Mouse (Mus musculus) splenic B cell, adult 2 months (primary cell): ENCODE results near the gene Klra17.
"Not testable (repeated sequence)": the region's sequence is repeated elsewhere in the genome, so short reads cannot be mapped to it uniquely, and the experiment has no call there.

Experiments
- DNase-seq: peaks from one replicate; pipeline ENCODE4 v3.0.0-alpha.2; 2011; ENCODE audit warnings: low read depth, low spot score
- H3K27me3 ChIP-seq: 2 replicates; pipeline ENCODE4 v1.6.1; 2012; ENCODE audit warnings: mild to moderate bottlenecking, low read length, moderate library complexity, mixed read lengths; ENCODE audit not compliant: control insufficient read depth, poor library complexity, insufficient read depth, severe bottlenecking
- H3K36me3 ChIP-seq: 2 replicates; pipeline ENCODE4 v1.6.1; 2012; ENCODE audit warnings: mild to moderate bottlenecking, low read length, moderate library complexity, mixed read lengths; ENCODE audit not compliant: control insufficient read depth, poor library complexity, insufficient read depth, severe bottlenecking

Klra17 gene

GRCm38 (mm10) chr6:129876549-129876948, at the start of gene Klra17:
Klra17 (minus strand) TSS chr6:129876672.
- Histone ChIP-seq H3K27me3 (no peaks in the 10 kb centered on the region), H3K36me3 (no peaks in the 10 kb centered on the region)
- peak; percentile 10 for DNase-seq

GRCm38 (mm10) chr6:129917476-129917946, 41.0 kb upstream of the Klra17 start, which contains the start of gene Klra5:
Klra5 (minus strand) TSS chr6:129917650.
- H3K27me3 ChIP-seq, H3K36me3 ChIP-seq, DNase-seq: not testable (repeated sequence)

GRCm38 (mm10) chr6:129916996-129917395, 40.5 kb upstream of the Klra17 start:
- Histone ChIP-seq H3K36me3 (no peaks in the 10 kb centered on the region), H3K27me3 (no peaks in the 10 kb centered on the region)
- no peak for DNase-seq

GRCm38 (mm10) chr6:129882525-129882924, 6.1 kb upstream of the Klra17 start:
- H3K36me3 ChIP-seq, result no peaks in the 10 kb centered on the region
- no peak for DNase-seq
- no peaks in the 10 kb centered on the region for H3K27me3 ChIP-seq

- H3K27me3 ChIP-seq, DNase-seq, H3K36me3 ChIP-seq: not testable (repeated sequence)
Observed at GRCm38 (mm10) chr6:129862349-129862748, 14.1 kb downstream of the Klra17 start, which contains the start of gene Gm17631. Gm17631 (plus strand) TSS chr6:129862649.

GRCm38 (mm10) chr6:129825559-129825958, 50.9 kb downstream of the Klra17 start:
- DNase-seq, result peak; percentile 23
- H3K36me3 ChIP-seq, result no peaks in the 10 kb centered on the region
- H3K27me3 ChIP-seq, result no peaks in the 10 kb centered on the region

GRCm38 (mm10) chr6:129824004-129824403, 52.5 kb downstream of the Klra17 start:
- peak; percentile 9 for DNase-seq
- H3K36me3 ChIP-seq, result no peaks in the 10 kb centered on the region
- H3K27me3 ChIP-seq, result no peaks in the 10 kb centered on the region

- H3K36me3 ChIP-seq, result no peaks in the 10 kb centered on the region
- no peak for DNase-seq
- no peaks in the 10 kb centered on the region for H3K27me3 ChIP-seq
Observed at GRCm38 (mm10) chr6:129817731-129818130, 58.7 kb downstream of the Klra17 start.

GRCm38 (mm10) chr6:129784170-129784569, 92.3 kb downstream of the Klra17 start, which contains the start of gene Gm156:
Gm156 (minus strand) TSS chr6:129784270.
- not testable (repeated sequence) for DNase-seq, H3K36me3 ChIP-seq, H3K27me3 ChIP-seq
